ENCODE assay signal across 9 mouse cellular contexts in the genomic region with DNA sequence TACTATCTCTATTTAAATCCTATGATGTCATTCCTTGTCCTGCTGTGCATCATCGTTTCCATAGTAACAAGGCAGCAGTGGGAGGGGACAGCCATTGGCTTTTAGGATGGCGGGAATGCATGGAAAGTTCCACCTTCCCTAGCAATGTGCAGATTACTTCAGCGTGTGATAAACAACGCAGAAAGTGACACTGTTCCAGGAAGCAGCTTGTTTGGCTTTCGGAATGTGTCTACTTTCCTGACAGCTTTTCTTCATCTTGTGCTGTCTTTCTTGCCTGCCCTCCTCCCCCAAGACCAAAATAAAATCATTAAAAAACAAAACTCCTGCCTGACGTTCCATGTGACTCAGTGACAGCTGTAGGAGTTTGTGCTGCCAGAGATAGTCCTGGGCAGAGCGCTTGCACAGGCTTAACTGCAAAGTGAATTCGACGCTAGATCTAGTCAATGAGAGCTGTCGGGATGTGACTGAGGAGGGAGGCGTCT.
DNase-seq lines count a peak whose midpoint lies in the region; ATAC-seq lines count a peak whose summit lies in the region.
"Had no signal": no experiment of that assay in that cellular context is flagged by ENCODE, and none has a peak within 500 bp of the region (broad histone marks: within the 10 kb centered on the region; RNA-seq: fewer than 3 reads in every experiment).

No protein-coding gene starts in this region.

- H3K4me3 ChIP-seq in forebrain, embryonic 15.5 days = 0 out of 2 replicates have a peak overlapping the region, but pooled peaks have one; percentile 5
- no peak overlapping the region for H3K4me3 ChIP-seq in hindbrain, embryonic 11.5 days (ENCODE audit: low read depth, low read length)
- H3K4me3 ChIP-seq in neural tube, embryonic 13.5 days = no peak overlapping the region

- H3K4me1 ChIP-seq in forebrain, embryonic 15.5 days = peaks cover 10% of the 10 kb centered on the region
- peaks cover 3% of the 10 kb centered on the region; the same call in 1 of the 2 replicates for H3K4me1 ChIP-seq in hindbrain, embryonic 11.5 days (replicated peaks; ENCODE audit: control insufficient read depth, insufficient read depth, low read length)
- peaks cover 10% of the 10 kb centered on the region for H3K4me1 ChIP-seq in neural tube, embryonic 13.5 days (replicated peaks)

- H3K9me3 ChIP-seq in forebrain, embryonic 15.5 days = no peaks in the 10 kb centered on the region
- H3K9me3 ChIP-seq in hindbrain, embryonic 11.5 days (ENCODE audit: control insufficient read depth, low read length) = no peaks in the 10 kb centered on the region
- no peaks in the 10 kb centered on the region for H3K9me3 ChIP-seq in neural tube, embryonic 13.5 days
- H3K9me3 ChIP-seq: G1E had no signal

- H3K27me3 ChIP-seq in forebrain, embryonic 15.5 days = no peaks in the 10 kb centered on the region
- no peaks in the 10 kb centered on the region for H3K27me3 ChIP-seq in hindbrain, embryonic 11.5 days (ENCODE audit: control insufficient read depth, insufficient read depth, low read length)
- no peaks in the 10 kb centered on the region for H3K27me3 ChIP-seq in neural tube, embryonic 13.5 days

- peak; percentile 87 for ATAC-seq in forebrain, embryonic 15.5 days (replicated peaks)
- ATAC-seq in hindbrain, embryonic 11.5 days (ENCODE audit: low FRiP score) = peak; percentile 47; the same call in 1 of the 2 replicates
- ATAC-seq in neural tube, embryonic 13.5 days (ENCODE audit: low read depth) = peak; percentile 60
- ATAC-seq in activated CD4-positive, CD25-positive, alpha-beta regulatory T cell, adult 4 months = no peak

- peak overlapping the region; percentile 56 for H3K27ac ChIP-seq in forebrain, embryonic 15.5 days (replicated peaks)
- H3K27ac ChIP-seq in hindbrain, embryonic 11.5 days (ENCODE audit: low read depth, low read length) = no peak overlapping the region
- H3K27ac ChIP-seq in neural tube, embryonic 13.5 days (replicated peaks) = peak overlapping the region; percentile 38; the same call in 1 of the 2 replicates

- WGBS in forebrain, embryonic 15.5 days = 10% methylated on average over 11 of the region's 11 CpGs
- WGBS in hindbrain, embryonic 11.5 days = 34% methylated on average over 11 of the region's 11 CpGs
- 16% methylated on average over 11 of the region's 11 CpGs for WGBS in neural tube, embryonic 13.5 days

- no peak overlapping the region for H3K9ac ChIP-seq in forebrain, embryonic 15.5 days (replicated peaks)
- no peak overlapping the region for H3K9ac ChIP-seq in hindbrain, embryonic 11.5 days (ENCODE audit: low read depth, low read length)
- H3K9ac ChIP-seq in neural tube, embryonic 13.5 days = peak overlapping the region; percentile 51

- H3K4me2 ChIP-seq in forebrain, embryonic 15.5 days (replicated peaks) = peak overlapping the region; percentile 34
- 0 out of 2 replicates have a peak overlapping the region, but pooled peaks have one; percentile 8 for H3K4me2 ChIP-seq in hindbrain, embryonic 11.5 days (replicated peaks; ENCODE audit: low read depth, low read length)
- peak overlapping the region; percentile 43 for H3K4me2 ChIP-seq in neural tube, embryonic 13.5 days

- DNase-seq in kidney, adult 18-20 months = peak; percentile 3
- DNase-seq in kidney, postnatal 25 days = no peak
- peak; percentile 75 for DNase-seq in hindbrain, embryonic 11.5 days (ENCODE audit: low spot score)
- peak; percentile 43 to 67 for DNase-seq in left cerebral cortex, postnatal 10 days (ENCODE audit: extremely low spot score in 1 of 2, low spot score in 2 of 2)
- no peak for DNase-seq in thymus, postnatal 25 days

- no peaks in the 10 kb centered on the region for H3K36me3 ChIP-seq in forebrain, embryonic 15.5 days
- H3K36me3 ChIP-seq in hindbrain, embryonic 11.5 days (ENCODE audit: control insufficient read depth, insufficient read depth, low read length) = no peaks in the 10 kb centered on the region
- no peaks in the 10 kb centered on the region for H3K36me3 ChIP-seq in neural tube, embryonic 13.5 days
- H3K36me3 ChIP-seq: G1E had no signal

- intact Hi-C loops in left cerebral cortex, postnatal 10 days (cut with DNase I) = no loop called here

Comparison
In these comparisons a context has a peak if more than half of its experiments do, and no peak if none do; other contexts are left out.
1. DNase-seq: peak in kidney, adult 18-20 months (single experiment), hindbrain, embryonic 11.5 days (single experiment) and left cerebral cortex, postnatal 10 days (2 of 2); none in kidney, postnatal 25 days (0 of 2) and thymus, postnatal 25 days (single experiment).
2. Peak in every context shown above with its lines, with median percentiles within 50 percentile points of each other: H3K4me2 ChIP-seq.